Mouse (Mus musculus) right cerebral cortex, postnatal 4 days (tissue): ENCODE data around the gene Gm28551.
"Not testable (repeated sequence)": the region's sequence is repeated elsewhere in the genome, so short reads cannot be mapped to it uniquely, and the experiment has no call there.

Experiments used
- DNase-seq: peaks from one replicate; pipeline ENCODE4 v3.0.0-alpha.2; 2022

Gm28551 gene

DNA sequence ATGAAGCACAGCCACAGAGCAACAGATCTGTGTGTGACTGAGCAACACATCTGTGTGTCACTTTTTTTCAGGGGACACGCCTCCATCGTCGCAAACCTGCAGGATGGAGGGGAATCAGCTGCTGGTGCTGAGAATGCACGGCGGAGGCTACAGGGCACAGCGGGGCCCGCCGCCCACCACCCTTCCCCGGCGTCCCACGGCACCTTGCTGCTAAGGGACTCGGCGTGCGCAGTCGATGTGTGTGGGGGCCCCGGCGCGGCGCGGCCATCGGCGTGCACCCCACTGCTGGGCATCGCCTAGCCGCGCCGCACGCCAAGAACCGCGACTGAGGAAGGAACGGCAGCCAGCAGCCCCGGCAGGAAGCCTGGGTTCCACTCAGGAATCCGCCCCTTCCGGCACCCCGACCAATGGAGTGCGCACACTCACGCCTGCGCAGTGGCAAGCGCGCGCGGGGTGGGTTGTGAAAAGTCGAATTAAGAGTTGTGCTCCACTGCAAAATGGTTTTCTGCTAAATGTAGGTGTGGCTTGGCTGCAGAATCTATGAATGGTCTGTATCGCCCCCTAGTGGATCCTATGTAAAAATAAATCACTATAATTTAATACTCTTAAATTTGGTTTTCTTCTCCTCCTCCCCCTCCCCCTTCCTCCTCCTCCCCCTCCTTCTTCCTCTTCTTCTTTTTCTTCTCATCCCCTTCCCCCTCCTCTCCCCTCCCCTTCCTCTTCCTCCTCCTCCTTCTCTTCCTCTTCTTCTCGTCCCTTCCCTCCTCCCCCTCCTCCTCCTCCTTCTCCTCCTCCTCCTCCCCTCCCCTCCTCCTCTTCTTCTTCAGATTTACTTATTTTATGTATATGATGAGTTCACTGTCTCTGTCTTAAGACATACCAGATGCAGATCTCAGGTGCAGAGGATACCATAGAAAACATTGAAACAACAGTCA is at the start of gene Gm28551, which contains the start of the genes Asdurf and Asnsd1:
TSS of gene Gm28551 (minus strand) at position 341 of the 935 bp plus-strand sequence.
TSS of gene Asdurf (minus strand) at position 293 of the 935 bp plus-strand sequence.
TSS of gene Asnsd1 (minus strand) at position 426 of the 935 bp plus-strand sequence.
- peak; percentile 96 for DNase-seq

DNA sequence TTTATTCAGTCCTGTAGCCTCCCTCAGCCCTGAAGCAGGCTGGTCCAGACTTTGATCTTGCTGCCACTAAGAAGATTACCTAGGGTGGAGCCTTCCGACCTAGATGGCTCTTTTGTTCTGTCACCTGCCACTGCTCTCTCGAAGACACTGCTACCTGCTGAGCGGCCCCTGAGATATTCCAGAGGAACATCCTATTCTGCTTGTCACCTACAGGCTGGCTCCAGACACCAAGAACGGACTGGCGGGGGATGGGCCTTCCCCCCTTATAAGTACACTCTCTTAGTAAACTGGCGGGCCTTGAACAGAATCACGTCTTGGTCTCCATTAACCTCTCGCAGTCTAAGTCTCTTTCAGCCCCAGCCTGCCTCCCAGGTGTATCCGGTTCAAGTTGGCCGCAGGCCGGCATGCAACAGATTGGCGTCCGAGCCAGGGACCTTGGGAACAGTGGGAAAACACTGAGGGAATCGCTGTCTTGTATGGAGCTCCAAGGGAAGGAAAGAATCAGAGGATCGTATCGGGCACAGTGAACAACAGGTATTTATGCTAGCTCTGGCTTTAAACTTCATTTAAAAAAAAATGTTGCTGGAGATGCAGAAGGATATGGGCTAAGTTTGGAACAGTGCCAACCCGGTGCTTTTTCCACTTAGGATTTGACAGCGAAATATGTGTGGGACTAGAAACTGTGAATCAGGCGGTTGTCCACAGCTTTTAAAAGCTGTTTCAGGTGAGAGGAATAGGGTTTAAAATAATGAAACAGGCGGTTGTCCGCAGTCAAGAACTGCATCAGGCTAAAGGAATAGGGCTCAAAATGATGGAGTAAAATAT is 41.7 kb upstream of the Gm28551 start:
- peak; percentile 39 for DNase-seq

DNA sequence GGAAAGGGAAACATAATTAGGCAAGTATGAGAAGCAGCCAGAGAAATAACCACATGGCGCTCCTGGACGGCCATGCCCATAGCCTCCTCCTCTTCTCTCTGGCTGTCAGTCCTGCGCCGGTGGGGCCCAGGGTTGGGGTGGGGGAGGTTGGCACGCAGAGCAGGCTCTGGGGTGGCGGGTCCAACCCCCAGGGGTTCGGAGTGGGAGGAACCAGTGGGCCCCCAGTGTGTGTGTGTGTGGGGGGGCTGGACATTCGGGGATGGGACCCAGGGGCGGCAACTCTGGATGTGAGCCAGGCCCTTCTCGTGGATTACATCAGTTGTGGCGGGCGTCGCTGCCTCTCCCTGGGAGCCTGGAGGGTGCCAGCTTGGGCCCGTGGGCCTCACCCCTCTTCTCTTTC is 36.3 kb upstream of the Gm28551 start:
- DNase-seq, result peak; percentile 2

DNA sequence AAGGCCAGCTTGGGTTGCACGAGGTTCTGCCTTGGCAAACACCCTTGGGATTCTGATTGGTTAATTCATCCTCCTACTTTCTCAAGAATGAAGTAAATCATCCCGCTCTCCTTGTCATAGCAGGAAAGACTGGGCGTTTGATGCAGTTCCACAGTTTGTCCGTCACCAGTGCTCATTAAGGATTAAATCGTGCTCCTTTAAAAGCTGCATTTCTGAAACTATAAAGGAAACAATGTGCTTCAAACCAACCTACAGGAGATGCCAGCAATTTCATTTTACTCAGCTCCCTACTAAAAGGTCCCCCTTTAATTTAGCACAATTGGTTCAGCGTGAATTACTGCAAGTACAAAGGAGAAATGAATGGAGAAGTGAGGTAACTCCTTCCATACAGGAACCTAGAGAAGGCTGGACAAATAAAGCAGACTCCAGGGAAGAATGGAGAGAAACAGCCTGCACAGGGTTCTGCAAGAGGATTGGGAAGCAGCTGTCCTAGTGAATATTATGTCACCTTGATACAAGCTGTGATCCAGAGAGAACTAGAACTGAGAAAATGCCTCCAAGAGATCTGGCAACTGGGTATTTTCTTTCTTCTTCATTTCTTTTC is 31.7 kb upstream of the Gm28551 start:
- DNase-seq, result no peak

DNA sequence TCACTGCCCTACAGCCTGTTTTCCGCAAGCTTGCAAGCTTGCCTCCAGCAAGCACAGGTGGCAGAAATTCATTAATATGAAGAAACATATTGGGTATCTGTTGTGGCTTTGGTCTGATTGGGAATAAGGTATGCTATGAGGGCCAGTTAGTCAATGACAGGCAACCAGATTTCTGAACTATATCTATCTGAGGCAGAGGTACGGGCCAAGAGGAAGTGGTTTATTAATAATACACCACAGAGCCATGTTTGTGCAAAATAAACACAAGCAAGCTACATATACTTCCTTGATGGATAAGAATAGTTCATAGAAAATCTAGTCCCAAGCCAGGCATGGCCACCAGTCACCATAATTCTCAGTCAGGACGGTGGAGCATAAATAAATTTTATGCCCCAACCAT is 25.3 kb upstream of the Gm28551 start:
- DNase-seq, result no peak

DNA sequence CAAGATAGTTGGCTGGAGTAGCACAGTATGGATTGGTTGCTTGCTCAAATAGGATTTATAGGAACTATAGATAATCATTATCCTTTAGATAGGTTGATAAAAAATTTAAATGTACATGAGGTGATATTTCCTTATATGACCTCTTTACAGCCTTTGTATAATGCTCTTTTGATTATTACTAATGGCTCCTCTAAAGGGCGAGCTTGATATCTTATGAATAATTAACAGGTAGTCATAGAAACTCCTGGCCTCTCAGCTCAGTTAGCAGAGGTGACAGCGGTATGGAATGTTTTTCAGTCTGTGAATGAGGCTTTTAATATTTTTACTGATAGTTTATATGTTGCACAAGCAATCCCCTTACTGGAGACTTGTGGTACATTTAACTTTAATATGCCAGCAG is 23.5 kb upstream of the Gm28551 start:
- not testable (repeated sequence) for DNase-seq

DNA sequence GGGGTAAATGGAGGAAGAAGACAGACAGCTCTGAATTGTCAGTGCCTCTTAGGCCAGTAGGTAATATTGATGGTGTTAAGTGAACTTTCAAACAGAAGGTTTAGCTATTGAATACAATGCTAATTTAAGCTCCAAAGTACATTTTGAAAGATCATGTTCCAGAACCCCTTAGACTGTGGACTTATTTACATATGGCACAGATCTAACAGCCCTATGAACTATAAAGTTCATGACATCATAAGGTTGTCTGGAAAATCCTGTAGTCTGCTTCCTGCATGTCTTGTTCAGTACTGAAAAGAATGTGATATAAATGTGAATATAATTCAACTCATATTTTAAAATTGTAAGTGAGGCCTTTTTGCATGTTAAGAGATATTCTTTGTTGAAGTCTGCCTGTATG is 6.5 kb upstream of the Gm28551 start:
- no peak for DNase-seq

DNA sequence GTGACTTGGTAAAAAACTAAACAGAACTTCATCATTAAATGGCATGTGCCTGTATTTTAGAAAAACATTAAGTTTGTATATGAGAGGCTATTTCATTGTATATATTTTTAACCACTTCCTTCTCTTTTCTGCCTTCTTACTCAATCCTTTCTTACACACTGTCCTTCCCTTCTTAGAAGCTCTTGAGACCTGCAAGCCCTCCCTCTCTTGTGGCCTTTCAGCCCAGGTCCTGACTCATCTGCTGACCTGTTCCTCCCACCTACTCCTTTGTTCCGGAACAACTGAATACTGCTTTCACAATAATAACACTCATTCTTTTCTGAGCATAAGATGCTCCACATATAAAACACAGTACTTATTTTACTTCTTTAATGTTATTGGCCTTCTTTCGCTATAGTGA is 11.4 kb downstream of the Gm28551 start:
- no peak for DNase-seq

DNA sequence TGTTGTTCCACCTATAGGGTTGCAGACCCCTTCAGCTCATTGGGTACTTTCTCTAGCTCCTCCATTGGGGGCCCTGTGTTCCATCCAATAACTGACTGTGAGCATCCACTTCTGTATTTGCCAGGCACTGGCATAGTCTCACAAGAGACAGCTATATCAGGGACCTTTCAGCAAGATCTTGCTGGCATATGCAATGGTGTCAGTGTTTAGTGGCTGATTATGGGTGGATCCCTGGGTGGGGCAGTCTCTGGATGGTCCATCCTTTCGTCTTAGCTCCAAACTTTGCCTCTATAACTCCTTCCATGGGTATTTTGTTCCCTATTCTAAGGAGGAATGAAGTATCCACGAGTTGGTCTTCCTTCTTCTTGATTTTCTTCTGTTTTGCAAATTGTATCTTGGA is 15.1 kb downstream of the Gm28551 start:
- DNase-seq, result not testable (repeated sequence)

DNA sequence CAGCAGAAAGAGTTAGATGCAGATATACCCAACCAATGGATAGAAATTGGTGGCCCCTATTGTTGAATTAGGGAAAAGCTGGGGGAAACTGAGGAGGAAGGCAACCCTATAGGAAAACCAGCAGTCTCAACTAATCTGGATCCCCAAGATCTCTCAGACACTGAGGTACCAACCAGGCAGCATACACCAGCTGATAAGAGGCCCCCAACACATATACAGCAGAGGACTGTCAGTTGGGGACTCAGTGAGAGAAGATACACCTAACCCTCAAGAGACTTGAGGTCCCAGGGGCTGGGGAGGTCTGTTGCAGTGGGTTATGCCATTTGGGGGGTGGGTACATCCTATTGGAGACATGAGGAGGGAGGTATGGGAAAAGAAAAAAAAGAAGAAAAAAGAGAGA is 17.0 kb downstream of the Gm28551 start:
- DNase-seq, result no peak

DNA sequence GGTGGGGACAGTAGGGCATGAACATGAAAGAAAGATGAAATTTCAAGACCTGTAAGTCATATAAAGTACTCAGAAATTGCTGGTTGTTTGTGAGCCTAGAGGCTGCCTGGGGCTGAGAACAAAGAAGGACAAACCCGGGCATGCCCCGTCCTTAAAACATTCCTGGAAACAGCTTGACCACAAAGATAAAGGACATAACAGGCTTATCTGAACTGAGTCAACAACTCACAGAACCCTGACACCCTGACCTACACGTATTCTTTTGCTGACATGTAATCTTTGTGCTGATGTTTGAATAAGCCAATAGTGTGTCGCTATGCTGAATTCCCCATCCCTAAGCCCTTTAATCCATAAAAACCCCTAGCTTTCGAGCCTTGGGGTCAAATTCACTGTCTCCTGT is 18.9 kb downstream of the Gm28551 start:
- DNase-seq, result not testable (repeated sequence)

DNA sequence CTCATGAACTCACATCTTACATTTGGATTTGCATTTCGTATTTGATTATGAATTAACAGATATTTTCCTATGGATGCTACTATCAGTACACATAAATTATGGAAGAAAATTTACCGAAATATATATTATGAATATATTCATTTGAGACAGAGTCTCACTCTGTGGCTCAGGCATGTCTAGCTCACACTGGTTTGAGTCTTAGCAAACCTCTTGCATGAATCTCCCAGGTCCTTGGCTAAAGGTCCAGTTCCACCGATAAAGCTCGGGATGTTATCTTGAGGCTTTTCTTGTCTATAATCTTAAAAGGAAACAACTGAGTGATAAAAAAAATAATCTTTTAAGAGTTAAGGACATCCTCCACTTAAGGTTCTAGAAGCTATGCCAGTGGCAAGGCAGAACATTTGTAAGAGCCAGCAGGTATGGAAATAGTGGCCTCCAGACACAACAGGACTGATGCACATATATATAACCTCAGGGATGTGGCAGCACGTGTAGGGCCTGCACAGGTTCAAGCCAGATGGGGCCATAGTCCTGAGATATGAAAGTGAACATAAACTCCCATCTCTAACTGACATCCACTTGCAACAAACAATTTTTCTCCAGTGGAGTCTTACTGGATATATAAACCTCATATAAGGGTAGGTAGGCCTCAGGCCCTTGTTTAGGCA is 27.5 kb downstream of the Gm28551 start:
- DNase-seq, result no peak

DNA sequence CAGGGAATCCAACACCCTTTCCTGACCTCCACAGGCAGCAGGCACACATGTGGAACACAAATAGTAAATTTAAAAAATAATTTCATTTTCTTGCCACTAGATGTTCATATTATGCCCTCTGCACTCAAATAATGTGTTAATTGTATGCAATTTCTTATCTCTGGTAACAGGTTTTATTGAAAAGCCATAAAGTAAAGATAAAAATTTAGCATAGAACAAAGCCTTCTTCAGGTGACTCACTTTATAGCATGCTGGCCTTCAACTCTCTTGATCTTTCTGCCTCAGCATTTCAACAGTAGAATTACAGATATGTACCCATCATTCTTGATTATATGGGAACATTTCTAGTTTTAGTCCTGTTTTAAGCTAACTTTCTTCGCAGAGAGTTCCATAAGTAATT is 28.2 kb downstream of the Gm28551 start:
- DNase-seq, result no peak

DNA sequence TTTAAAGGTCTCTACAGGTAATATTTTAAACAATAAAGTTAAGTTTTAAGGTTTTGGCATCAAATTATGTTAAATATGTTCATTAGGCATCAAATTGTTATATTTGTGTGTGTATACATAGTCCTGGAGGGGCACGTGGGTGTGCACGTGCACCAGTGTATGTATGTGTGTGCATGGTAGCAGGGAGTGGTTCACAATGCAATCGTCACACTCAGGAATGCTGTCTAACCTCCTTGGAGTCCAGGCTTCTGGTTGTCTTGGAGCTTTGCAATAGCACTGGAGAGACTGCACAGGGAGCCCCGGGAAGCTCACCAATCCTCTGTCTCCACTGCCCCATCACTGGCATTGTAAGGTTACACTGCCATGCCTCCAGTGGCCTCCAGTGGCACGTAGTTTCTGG is 29.2 kb downstream of the Gm28551 start:
- no peak for DNase-seq

DNA sequence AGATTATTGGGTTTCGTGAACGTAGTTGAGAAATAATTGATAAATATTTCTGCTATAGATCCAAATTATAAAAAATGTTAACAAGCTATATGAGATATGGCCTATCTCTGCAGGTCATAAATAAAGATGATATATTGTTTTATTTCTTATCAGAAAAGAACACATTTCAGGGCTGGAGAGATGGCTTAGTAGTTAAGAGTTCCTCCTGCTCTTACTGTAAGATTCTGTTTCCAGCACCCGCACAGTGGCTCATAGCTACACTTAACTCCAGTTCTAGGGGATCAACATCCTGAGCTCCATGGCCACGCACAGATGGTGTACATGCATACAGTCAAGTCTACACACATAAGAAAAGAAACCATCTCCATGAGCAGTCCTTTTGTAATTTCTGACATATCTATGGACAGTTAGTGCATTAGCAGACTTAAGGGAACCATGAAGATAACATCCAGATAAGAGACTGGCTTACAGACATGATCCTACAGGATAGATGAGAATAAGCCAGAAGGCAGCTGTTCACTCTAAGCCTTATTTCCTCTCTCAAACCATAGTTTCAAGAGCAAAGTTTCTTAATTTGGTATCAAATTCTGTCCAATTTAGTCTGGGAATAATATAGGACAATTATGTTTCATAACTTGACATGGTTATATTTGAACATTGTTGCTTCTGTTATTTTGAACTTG is 30.7 kb downstream of the Gm28551 start:
- no peak for DNase-seq

DNA sequence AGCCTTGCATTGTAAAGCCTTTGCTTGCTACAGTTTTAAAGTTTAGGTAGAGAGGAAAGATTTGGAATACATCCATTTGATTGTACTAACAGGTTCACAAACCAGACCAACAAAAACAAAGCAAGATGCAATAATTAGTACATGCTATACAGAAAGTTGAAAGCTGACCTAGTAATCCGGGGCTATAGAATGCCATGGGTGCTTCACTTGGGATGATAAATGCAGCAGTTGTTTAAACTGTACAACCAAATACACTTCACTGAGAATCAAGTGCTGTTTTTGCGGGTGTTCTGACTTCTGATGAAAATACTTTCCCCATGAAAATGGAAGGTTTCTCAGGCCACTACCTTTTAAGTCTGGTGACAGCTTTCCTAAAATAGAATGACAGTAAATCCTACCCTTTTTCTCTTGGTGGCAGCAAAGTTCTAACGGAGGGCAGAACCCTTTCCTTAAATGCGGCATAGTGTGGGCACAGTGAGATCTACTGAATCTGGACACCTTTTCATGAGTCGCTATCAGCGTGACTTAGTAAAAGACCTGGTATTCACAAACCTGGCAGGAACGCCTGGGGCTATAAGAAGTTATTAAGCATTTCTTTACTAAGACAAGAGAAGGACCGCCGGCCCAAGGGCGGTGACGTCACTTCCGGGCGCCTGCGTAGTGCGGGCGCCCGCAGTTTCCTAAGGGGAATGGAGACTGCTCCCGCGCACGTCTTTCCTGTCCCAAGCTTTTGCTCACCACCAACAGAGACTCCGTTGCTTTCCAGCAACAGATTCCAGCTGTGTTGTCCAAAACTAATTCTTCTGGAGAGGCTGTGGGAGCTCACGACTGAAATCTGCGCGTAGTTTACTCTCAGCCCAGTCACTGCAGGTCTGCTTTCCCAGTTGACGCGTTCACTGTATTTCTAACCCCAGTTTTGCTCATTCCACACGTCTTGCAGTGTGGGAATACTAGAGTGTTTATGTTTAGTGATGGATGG is 39.2 kb downstream of the Gm28551 start, which contains the start of gene Osgepl1:
TSS of gene Osgepl1 (plus strand) at position 636 of the 979 bp plus-strand sequence.
- DNase-seq, result peak; percentile 85

DNA sequence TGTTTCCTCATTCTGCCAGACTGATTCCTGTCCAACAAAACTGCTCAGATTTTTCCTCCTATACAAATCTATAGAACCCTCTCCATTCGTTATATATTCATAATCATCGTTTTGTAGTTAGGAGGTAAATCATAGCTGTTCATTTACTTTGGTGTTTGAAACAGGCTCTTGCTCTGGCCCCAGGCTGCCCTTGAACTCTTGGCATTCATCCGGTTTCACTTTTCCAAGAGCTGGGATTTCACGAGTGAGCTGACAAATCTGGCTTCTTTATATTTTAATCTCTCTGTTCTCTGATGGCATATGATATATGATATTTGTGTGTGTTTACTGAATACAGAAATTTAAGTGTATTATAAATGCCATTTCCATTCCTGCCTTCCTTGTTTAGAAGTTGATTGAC is 52.0 kb downstream of the Gm28551 start:
- no peak for DNase-seq

DNA sequence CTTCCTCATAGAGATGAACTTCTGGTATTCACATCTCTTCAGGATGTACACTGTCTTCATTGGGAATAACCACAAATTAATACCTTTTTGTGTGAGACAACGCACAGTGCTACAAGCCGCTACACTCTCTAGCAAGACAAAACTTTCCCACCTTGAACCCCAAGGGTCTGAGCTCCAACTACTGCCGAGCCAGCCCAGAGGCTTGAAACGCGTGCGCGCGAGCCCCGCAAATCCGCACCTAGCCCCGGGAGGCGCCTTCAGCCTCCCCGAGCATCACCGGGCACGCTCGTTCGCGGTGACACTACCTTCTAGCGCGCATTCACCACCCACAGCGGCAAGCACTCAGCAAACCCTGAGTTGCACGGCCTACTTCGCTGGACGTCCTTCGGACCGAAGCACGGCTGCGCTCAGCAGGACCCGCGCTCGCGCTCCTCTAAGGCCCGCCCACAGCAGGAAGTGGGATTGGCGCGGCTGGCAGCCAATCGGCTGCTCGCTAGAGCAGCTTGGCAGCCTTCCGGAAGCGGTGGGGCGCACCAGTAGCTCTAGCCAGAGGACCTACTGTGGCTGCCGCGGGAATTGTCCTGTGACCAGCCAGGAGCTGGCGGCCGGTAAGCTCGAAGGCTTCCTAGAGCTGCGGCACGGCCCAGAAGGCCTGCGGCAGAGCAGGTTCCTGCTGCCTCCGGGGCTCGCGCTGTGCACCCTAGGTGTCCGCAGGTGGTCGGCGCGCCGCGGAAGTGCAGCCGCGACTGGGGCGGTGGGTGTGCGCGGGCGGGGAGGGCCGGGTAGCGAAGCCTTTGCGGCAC is 55.7 kb downstream of the Gm28551 start, which contains the start of the genes Pms1, Ormdl1 and Gm28778:
TSS of gene Pms1 (minus strand) at position 438 of the 803 bp plus-strand sequence.
TSS of gene Ormdl1 (plus strand) at position 515 of the 803 bp plus-strand sequence.
TSS of gene Gm28778 (plus strand) at position 531 of the 803 bp plus-strand sequence.
- peak; percentile 95 for DNase-seq

DNA sequence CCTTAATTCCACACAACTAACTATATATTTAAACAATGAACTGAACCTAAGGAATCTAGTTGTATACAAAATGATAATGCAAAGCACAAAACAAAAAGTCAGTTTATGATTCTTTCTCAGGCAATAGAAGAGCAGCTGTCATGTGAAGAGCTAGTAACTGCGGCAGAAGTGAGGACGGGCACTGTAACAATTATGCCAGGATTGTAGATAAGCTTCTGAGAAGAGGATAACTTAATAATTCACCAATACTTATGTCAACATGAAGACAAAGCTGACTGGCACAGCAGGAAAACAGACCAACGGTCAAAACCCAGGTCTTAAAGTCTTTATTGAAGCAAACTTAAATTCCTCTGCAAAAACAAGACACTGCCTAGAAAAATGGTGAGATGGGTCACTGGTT is 61.3 kb downstream of the Gm28551 start:
- no peak for DNase-seq
